ENCODE assay signal across 8 mouse cellular contexts in genomic region chr9:58201861-58202549, GRCm38 (mm10). TPM values are rescaled to one million over a fixed set of nuclear protein-coding genes. Genes with fewer than 3 reads are reported as not detected.
DNase-seq lines count a peak whose midpoint lies in the region; ATAC-seq lines count a peak whose summit lies in the region.

No protein-coding gene starts in this region.

- peaks cover 77% of the 10 kb centered on the region for H3K27me3 ChIP-seq in hindbrain, embryonic 11.5 days (ENCODE audit: control insufficient read depth, insufficient read depth, low read length)
- H3K27me3 ChIP-seq in midbrain, embryonic 12.5 days: peaks cover 95% of the 10 kb centered on the region

- peak overlapping the region; percentile 11; the same call in 1 of the 2 replicates for H3K9ac ChIP-seq in hindbrain, embryonic 11.5 days (ENCODE audit: low read depth, low read length)
- H3K9ac ChIP-seq in midbrain, embryonic 12.5 days (replicated peaks): peak overlapping the region; percentile 54

- H3K4me1 ChIP-seq in hindbrain, embryonic 11.5 days (replicated peaks; ENCODE audit: control insufficient read depth, insufficient read depth, low read length): peaks cover 16% of the 10 kb centered on the region
- peaks cover 73% of the 10 kb centered on the region for H3K4me1 ChIP-seq in midbrain, embryonic 12.5 days

- ATAC-seq in hindbrain, embryonic 11.5 days (ENCODE audit: low FRiP score): no peak
- ATAC-seq in midbrain, embryonic 12.5 days (ENCODE audit: low FRiP score, low read depth): 0 out of 2 replicates have a peak, but pooled peaks have one; percentile 17

- no peaks in the 10 kb centered on the region for H3K36me3 ChIP-seq in hindbrain, embryonic 11.5 days (ENCODE audit: control insufficient read depth, insufficient read depth, low read length)
- no peaks in the 10 kb centered on the region for H3K36me3 ChIP-seq in midbrain, embryonic 12.5 days

- under 1% methylated on average over 37 of the region's 37 CpGs for WGBS in hindbrain, embryonic 11.5 days
- under 1% methylated on average over 37 of the region's 37 CpGs for WGBS in midbrain, embryonic 12.5 days

- peak overlapping the region; percentile 18 for H3K4me3 ChIP-seq in hindbrain, embryonic 11.5 days (ENCODE audit: low read depth, low read length)
- peak overlapping the region; percentile 42 for H3K4me3 ChIP-seq in midbrain, embryonic 12.5 days

- peak overlapping the region; percentile 45 for H3K27ac ChIP-seq in hindbrain, embryonic 11.5 days (ENCODE audit: low read depth, low read length)
- peak overlapping the region; percentile 88 for H3K27ac ChIP-seq in midbrain, embryonic 12.5 days (replicated peaks)

- peak overlapping the region; percentile 22 for H3K4me2 ChIP-seq in hindbrain, embryonic 11.5 days (replicated peaks; ENCODE audit: low read depth, low read length)
- peak overlapping the region; percentile 52 for H3K4me2 ChIP-seq in midbrain, embryonic 12.5 days (replicated peaks)

- DNase-seq in heart, adult 11 months: peak; percentile 84
- DNase-seq in heart, adult 9 months (ENCODE audit: low spot score in 2 of 2): no peak
- DNase-seq in Muller cell, postnatal 12 days (ENCODE audit: inconsistent ontology term): peak; percentile 16
- no peak for DNase-seq in hindbrain, embryonic 11.5 days (ENCODE audit: low spot score)
- no peak for DNase-seq in spleen, adult 18-20 months
- no peak for DNase-seq in lung, postnatal 36 days
- no peak for DNase-seq in adrenal gland, postnatal 10 days

- H3K9me3 ChIP-seq in hindbrain, embryonic 11.5 days (ENCODE audit: control insufficient read depth, low read length): no peaks in the 10 kb centered on the region
- no peaks in the 10 kb centered on the region for H3K9me3 ChIP-seq in midbrain, embryonic 12.5 days

RNA-seq across cellular contexts. Expression of gene Islr, which starts 2.1 kb away (rescaled TPM):
- 15.5 and 16.7 TPM in 2 replicates for polyA plus RNA-seq in hindbrain, embryonic 11.5 days (2014; fragmentation: Nextera tagmentation; extraction: Ambion mirVana)
- 25.1 and 42.6 TPM in 2 replicates for polyA plus RNA-seq in midbrain, embryonic 12.5 days (2016; fragmentation: Nextera tagmentation; extraction: Ambion mirVana)
- 10 to 100 TPM; 46.5 to 47.1 TPM for total RNA-seq in adrenal gland, postnatal 10 days (2021)

RNA-seq across cellular contexts. Expression of gene Islr2, which starts 2.1 kb away (rescaled TPM):
- polyA plus RNA-seq in hindbrain, embryonic 11.5 days (2014; fragmentation: Nextera tagmentation; extraction: Ambion mirVana): 5.5 and 6.7 TPM in 2 replicates
- polyA plus RNA-seq in midbrain, embryonic 12.5 days (2016; fragmentation: Nextera tagmentation; extraction: Ambion mirVana): 27.0 and 27.8 TPM in 2 replicates
- 10 to 100 TPM in 1 of 2 experiments, 1 to 10 TPM in 1; 5.0 to 11.0 TPM for total RNA-seq in adrenal gland, postnatal 10 days (2021)

RNA-seq across cellular contexts. Expression of gene Pml, which starts 47.6 kb away (rescaled TPM):
- 6.4 and 8.3 TPM in 2 replicates for polyA plus RNA-seq in hindbrain, embryonic 11.5 days (2014; fragmentation: Nextera tagmentation; extraction: Ambion mirVana)
- polyA plus RNA-seq in midbrain, embryonic 12.5 days (2016; fragmentation: Nextera tagmentation; extraction: Ambion mirVana): 9.7 and 9.8 TPM in 2 replicates
- total RNA-seq in adrenal gland, postnatal 10 days (2021): 10 to 100 TPM; 21.8 to 25.6 TPM

RNA-seq across cellular contexts. Expression of gene Stoml1, which starts 51.0 kb away (rescaled TPM):
- 31.2 and 35.7 TPM in 2 replicates for polyA plus RNA-seq in hindbrain, embryonic 11.5 days (2014; fragmentation: Nextera tagmentation; extraction: Ambion mirVana)
- 64.1 and 65.2 TPM in 2 replicates for polyA plus RNA-seq in midbrain, embryonic 12.5 days (2016; fragmentation: Nextera tagmentation; extraction: Ambion mirVana)
- 10 to 100 TPM; 14.6 to 22.4 TPM for total RNA-seq in adrenal gland, postnatal 10 days (2021)

Comparison
In these comparisons a context has a peak if more than half of its experiments do, and no peak if none do; other contexts are left out.
1. DNase-seq: peak in heart, adult 11 months (single experiment) and Muller cell, postnatal 12 days (single experiment); none in heart, adult 9 months (0 of 2), hindbrain, embryonic 11.5 days (single experiment), spleen, adult 18-20 months (0 of 2), lung, postnatal 36 days (single experiment) and adrenal gland, postnatal 10 days (single experiment).